Mouse (Mus musculus) kidney, adult 8-10 months (tissue): Measurements from ENCODE around the gene Cd38.
"Not testable (repeated sequence)": the region's sequence is repeated elsewhere in the genome, so short reads cannot be mapped to it uniquely, and the experiment has no call there.

Experiments
- DNase-seq, 2 experiments: peaks; one replicate each; pipeline ENCODE4 v3.0.0; 2022

The Cd38 gene

GRCm38 (mm10) chr5:43860670-43861431 is 7.5 kb upstream of the Cd38 start:
- DNase-seq = no peak

- no peak for DNase-seq
Observed at GRCm38 (mm10) chr5:43863642-43864041, 4.7 kb upstream of the Cd38 start.

GRCm38 (mm10) chr5:43865316-43865715 is 3.0 kb upstream of the Cd38 start:
- peak in 1 of 2 experiments; percentile 22 for DNase-seq

- peak; percentile 20 to 22 for DNase-seq
Observed at GRCm38 (mm10) chr5:43868711-43869600, 603 bp downstream of the Cd38 start.

DNA sequence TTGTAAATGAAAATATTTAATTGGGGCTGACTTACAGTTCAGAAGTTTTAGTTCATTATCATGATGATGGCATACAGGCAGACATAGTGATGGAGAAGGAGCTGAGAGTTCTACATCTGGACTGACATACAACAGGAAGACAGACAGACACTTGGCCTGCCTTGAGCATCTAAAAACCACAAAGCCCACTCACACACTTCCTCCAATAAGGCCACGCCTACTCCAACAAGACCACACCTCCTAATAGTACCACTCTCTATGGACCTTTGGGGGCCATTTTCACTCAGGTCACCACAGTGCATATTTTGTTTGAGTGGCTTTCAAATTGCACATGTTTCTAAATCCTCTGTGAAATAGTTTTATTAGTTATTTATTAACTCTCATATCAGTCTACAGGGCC is 3.5 kb downstream of the Cd38 start:
- DNase-seq = no peak

DNA sequence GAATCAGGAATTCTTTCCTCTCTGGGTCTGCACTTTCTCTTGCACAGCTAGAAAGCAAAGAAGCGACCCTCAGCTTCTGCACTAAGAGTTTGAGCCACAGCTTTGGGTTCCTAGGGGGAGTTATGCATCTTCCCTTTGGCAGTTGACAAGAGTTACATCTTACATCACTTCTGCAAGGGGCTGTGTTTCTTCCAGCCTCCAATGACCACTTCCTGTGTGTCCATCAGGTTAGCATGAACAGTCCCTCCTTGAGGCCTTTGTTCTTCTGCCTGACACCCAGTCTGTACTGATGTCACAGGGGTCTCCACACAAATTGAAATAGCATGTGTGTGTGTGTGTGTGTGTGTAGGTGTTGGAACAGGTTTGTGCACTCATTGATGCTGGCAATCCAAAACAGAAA is 4.3 kb downstream of the Cd38 start:
- no peak for DNase-seq

- no peak for DNase-seq
Observed at GRCm38 (mm10) chr5:43882034-43882433, 13.7 kb downstream of the Cd38 start.

DNA sequence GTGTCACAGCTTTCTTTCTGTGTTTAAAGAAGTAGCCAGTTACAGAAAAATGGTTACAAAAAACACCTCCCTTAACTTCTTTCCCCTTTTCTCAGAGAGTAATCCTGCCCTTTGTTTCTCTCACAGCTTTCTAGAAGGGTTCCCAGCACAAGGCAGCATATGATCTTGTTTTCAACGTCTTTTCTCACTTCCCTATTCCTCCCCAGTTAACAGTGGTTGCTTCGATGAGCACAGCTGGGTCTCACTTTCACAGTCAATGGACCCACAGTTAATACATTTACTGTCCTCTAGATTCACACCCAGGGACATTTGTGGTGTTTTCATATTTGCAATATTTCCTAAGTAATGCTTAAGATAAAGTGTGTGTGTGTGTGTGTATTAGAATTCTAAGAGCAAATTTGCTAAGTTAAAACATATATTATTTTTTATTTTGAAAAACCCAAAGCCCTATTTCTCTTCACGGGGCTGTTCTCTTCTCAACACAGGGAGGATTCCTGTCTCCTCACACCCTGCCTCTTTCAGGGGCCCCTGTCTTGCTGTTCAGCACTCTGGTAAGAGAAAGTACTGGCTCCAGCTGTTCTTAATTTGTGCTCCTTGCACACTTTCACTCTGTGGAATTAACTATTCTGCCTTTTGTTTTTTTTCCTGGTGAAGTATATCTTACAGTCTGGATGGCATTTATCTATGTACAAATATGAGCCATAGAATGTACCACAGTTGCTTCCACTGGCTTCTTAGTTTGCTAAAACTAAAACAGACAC is 16.9 kb downstream of the Cd38 start:
- DNase-seq = no peak

DNA sequence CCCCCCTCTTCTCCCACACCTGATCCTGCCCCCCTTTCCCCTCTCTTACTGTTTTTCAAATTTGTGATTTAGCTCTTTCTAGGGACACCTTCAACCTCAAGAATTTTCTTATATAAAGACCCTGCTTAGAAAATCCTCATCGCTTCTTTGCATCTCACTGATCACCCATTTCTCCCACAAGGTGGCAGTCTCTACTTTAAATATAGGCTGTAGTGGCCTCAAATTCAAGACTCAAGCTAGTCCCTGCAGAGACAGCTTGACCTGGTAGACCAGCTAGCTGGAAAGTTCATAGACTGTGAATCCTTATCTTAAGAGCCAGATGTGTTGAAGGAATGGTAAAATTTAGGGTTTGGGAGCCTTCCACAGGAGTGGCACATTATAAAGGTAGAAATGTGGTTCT is 24.0 kb downstream of the Cd38 start:
- peak; percentile 46 to 52 for DNase-seq

DNA sequence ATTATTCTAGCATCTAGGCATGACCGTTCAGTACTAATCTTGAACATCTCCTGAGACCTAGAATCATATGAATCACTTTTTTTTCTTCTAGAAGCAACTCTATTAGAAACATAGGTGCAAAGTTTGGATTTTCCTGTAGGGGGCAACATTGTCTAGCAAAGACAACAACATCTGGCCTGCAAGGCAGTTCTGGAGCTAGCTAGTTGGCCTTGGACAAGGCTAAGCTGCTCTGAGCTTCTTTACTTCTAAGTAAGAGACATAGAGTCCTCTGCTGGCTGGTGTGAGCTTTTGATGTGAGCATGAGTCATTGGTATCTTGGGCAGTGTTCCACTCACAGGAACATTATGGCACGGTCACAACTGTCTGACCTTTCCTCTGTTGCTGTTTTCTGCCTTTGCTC is 25.8 kb downstream of the Cd38 start:
- DNase-seq = peak; percentile 47 to 72

DNA sequence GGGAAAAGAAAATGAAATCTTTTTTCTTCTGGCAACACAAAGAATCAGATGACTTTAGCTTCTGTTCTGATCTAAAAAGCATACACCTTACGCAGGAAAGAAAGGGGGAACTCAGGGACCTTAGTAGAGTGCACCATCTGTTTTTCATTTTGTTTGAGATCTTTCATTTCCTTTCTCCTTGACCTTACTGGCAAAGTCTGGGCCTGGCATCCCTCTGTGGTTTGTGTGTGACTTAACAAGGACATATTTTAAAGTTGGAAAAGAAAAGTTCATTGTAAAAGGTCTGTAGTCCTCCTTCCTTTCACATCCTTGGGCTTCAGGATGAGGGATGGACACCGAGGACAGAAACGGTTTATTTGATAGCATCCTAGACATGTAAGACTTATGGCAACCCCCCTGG is 27.6 kb downstream of the Cd38 start:
- DNase-seq = no peak

DNA sequence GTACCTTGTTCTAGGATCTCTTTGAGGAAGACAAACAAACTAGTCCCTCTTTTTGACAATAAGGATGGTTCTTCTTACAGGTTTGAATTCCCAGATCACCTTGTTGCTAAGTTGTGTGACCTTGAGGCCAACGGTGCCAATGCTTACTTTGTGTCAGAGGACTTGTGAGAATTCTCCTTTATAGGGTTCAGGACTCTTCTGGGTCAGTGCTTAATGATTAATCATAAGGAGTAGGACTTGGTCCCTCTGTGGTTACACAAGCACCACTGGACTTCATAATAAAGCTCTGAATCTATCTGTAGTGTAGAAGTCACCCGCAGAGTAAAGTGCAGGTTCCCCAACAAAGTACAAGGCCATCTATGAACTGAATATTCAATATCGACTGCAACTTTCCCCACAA is 36.3 kb downstream of the Cd38 start:
- peak; percentile 51 to 89 for DNase-seq

DNA sequence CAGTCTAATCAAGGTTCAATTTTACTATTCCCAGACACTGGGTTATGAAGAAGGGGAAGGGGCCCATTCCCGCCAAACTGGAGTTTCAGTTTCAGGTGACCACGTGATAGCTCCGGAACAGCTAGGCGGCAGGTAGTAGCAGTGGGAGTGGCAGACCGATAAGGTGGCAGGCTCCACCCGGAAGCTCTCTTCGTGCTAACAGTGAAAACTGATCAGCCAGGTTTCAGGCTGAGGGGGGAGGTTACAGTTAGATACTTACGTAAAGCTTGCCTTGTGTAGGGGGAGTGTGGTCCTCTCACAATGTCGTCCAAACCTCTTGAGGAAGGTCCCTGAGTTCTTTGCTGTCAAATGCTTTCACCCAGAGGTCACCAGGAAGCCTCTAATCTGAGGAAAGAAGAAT is 40.9 kb downstream of the Cd38 start:
- no peak for DNase-seq

DNA sequence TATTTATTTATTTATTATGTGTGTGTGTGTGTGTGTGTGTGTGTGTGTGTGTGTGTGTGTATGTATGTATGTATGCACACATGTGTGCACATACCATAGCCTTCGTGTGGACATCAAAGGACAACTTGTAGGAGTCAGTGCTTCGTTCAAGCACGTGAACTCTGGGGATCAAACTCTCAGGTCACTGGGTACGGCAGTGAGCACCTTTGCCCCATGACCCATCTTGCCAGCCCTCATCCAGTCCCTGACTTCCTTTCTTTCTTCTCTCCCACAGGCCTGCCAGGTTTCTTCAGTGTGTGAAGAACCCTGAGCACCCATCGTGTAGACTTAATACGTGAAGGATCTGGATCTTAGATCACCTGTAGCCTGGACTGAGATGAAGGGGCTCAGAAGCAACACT is 41.7 kb downstream of the Cd38 start:
- peak in 1 of 2 experiments; percentile 21 for DNase-seq

GRCm38 (mm10) chr5:43912844-43913243 is 44.5 kb downstream of the Cd38 start, which contains the start of gene Gm7879:
Gm7879 (plus strand) TSS chr5:43913144.
- DNase-seq = not testable (repeated sequence)

GRCm38 (mm10) chr5:43915261-43915886 is 47.0 kb downstream of the Cd38 start:
- no peak for DNase-seq

GRCm38 (mm10) chr5:43921877-43922276 is 53.5 kb downstream of the Cd38 start:
- peak; percentile 19 to 23 for DNase-seq

- DNase-seq = peak; percentile 41 to 71
Observed at GRCm38 (mm10) chr5:43923933-43924332, 55.6 kb downstream of the Cd38 start.

- DNase-seq = no peak
Observed at GRCm38 (mm10) chr5:43927729-43928128, 59.4 kb downstream of the Cd38 start.

- no peak for DNase-seq
Observed at GRCm38 (mm10) chr5:43933269-43933668, 64.9 kb downstream of the Cd38 start.

DNA sequence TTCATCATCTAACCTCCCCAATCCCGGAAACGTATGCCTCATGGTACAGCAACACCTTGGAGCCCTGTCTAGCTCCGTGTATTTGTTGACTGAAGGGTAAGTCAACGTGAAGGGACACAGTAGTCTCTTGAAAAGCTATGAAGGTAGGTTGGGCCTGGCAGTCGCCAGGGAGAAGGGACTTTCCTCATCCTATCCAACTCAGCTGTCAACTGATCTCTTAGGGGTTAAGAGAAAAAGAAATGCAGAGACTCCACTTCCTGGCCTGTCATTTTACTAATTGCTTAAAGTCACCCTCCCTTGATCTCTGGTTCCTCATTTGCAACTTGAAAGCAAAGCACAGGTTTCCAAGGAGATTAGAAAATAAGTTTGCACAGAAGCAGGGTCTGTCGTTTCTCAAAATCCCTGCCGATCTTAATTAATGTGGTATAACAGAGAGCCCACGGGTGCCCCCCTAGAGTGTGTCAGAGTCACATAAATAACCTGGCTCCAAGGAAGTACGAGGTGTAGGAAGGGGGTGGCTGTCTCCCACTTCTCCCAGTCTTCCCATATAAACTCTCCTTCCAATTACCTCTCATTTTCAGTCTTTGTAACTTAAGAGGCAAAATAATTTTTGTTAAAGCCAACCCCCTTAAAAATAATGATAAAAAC is 79.1 kb downstream of the Cd38 start:
- DNase-seq = no peak

DNA sequence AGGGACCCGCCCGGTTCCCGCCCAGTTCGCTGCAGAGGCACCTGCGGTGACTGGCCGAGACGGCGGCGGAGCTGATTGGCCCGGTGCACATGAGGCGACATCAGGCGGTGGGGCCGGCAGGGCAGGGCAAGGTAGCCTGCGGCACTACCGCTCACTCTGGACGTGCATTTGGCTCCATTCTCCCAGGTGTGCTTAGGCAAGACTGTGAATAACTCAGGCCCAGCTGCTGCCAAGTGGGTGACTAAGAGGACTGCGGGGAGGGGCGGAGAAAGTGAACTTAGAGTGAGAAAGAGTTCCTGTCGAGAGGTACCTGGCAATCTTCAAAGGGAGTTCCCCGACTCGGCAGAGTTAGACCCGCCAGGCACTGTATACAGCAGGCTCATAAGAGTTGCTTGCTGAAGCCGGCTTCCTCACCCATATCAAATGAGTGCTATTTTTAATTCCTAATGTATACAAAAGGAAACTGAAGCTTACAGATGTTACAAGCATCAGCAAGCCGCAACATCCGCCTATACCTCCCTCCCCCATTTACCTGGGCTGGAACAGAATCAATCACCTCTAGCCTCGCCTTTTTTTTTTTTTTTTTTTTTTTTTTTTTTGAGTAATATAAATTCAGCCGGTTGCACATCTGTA is 79.9 kb downstream of the Cd38 start:
- peak; percentile 74 to 88 for DNase-seq
